Mouse (Mus musculus) myocyte (in vitro differentiated cells): Measurements from ENCODE around the gene Fscn3.

Source experiments
- MAX ChIP-seq: IDR thresholded peaks from one replicate; pipeline ENCODE4 v1.6.1; 2011; ENCODE audit warnings: low read depth, mild to moderate bottlenecking, control low read depth
- MYOD1 ChIP-seq, 3 experiments: IDR thresholded peaks; one replicate each; pipeline ENCODE4 v1.6.1; 2011; ENCODE audit warnings: control low read depth in 2 of 3, low read depth in 2 of 3, mild to moderate bottlenecking in 2 of 3, moderate library complexity in 1 of 3; ENCODE audit not compliant: insufficient read length in 2 of 3, control insufficient read depth in 1 of 3
- POLR2A ChIP-seq: IDR thresholded peaks from one replicate; pipeline ENCODE4 v1.6.1; 2011; ENCODE audit warnings: low read depth, mild to moderate bottlenecking, control low read depth, moderate library complexity; ENCODE audit not compliant: insufficient read length
- SRF ChIP-seq: IDR thresholded peaks from one replicate; pipeline ENCODE4 v1.6.1; 2011; ENCODE audit warnings: low read depth; ENCODE audit not compliant: control insufficient read depth, insufficient read length

- TF ChIP-seq POLR2A (no peak), MAX (no peak), MYOD1 (IDR thresholded peaks at IDR 0.05; ENCODE audit: control insufficient read depth in 1 of 3, insufficient read length in 2 of 3, low read depth in 2 of 3) (no peak), SRF (no peak)
Observed at GRCm38 (mm10) chr6:28396051-28396852, 31.3 kb upstream of the Fscn3 start.
